Mouse (Mus musculus) pancreas, adult 10 weeks (tissue): Measurements from ENCODE around the gene Chid1. TPM values are rescaled to one million over a fixed set of nuclear protein-coding genes. Genes with fewer than 3 reads are reported as not detected.

Experiments used
- polyA plus RNA-seq: library from polyadenylated mRNA; stranded (reverse); fragments of 350-450 nt; fragmentation: Illumina TruSeq; extraction: RNeasy Lipid Tissue Mini Kit (QIAGEN cat#74804); gene quantifications from one replicate; pipeline ENCODE4 v1.2.3, GENCODE M21; 2015; ENCODE audit warnings: low read depth, low replicate concordance; ENCODE audit not compliant: insufficient read depth

The Chid1 gene
- 7.9 TPM for polyA plus RNA-seq

GRCm38 (mm10) chr7:141539556-141540311 lies at the start of gene Chid1:
Gene Chid1, minus strand, starts transcription at chr7:141539857.

GRCm38 (mm10) chr7:141561682-141562391 lies 22.2 kb upstream of the Chid1 start, which contains the start of gene Ap2a2:
Gene Ap2a2, plus strand, starts transcription at chr7:141562173.

GRCm38 (mm10) chr7:141475011-141475804 lies 64.4 kb downstream of the Chid1 start, which contains the start of the genes Polr2l and Tspan4:
Gene Polr2l, minus strand, starts transcription at chr7:141475132.
Gene Tspan4, plus strand, starts transcription at chr7:141475240.

GRCm38 (mm10) chr7:141467230-141468030 lies 72.2 kb downstream of the Chid1 start, which contains the start of gene Cd151:
Gene Cd151, plus strand, starts transcription at chr7:141467392.

GRCm38 (mm10) chr7:141460391-141461113 lies 79.1 kb downstream of the Chid1 start, which contains the start of gene Cracr2b:
Gene Cracr2b, plus strand, starts transcription at chr7:141461094.

GRCm38 (mm10) chr7:141454967-141455551 lies 84.6 kb downstream of the Chid1 start, which contains the start of gene Pnpla2:
Gene Pnpla2, plus strand, starts transcription at chr7:141455198.

GRCm38 (mm10) chr7:141447110-141447991 lies 92.3 kb downstream of the Chid1 start, which contains the start of gene Rplp2:
Gene Rplp2, plus strand, starts transcription at chr7:141447370.

GRCm38 (mm10) chr7:141443828-141444237 lies 95.8 kb downstream of the Chid1 start, which contains the start of gene Pidd1:
Gene Pidd1, minus strand, starts transcription at chr7:141444025.

Other genes starting within 250 kb of the Chid1 start
- not detected for gene Drd4, start 247.9 kb downstream of the Chid1 start, polyA plus RNA-seq
- gene Deaf1, start 212.2 kb downstream of the Chid1 start, polyA plus RNA-seq = 23.3 TPM
- gene Tmem80, start 212.1 kb downstream of the Chid1 start, polyA plus RNA-seq = 11.4 TPM
- gene Eps8l2, start 201.0 kb downstream of the Chid1 start, polyA plus RNA-seq = 35.8 TPM
- gene Taldo1, start 147.7 kb downstream of the Chid1 start, polyA plus RNA-seq = 61.6 TPM
- gene Gatd1, start 125.7 kb downstream of the Chid1 start, polyA plus RNA-seq = 17.6 TPM
- 0.98 TPM for gene Cend1, start 110.4 kb downstream of the Chid1 start, polyA plus RNA-seq
- 14.0 TPM for gene Slc25a22, start 102.0 kb downstream of the Chid1 start, polyA plus RNA-seq
- 0.30 TPM for gene Pidd1, start 95.8 kb downstream of the Chid1 start, polyA plus RNA-seq
- 634 TPM for gene Rplp2, start 92.5 kb downstream of the Chid1 start, polyA plus RNA-seq
- 21.8 TPM for gene Pnpla2, start 84.7 kb downstream of the Chid1 start, polyA plus RNA-seq
- gene Cracr2b, start 78.8 kb downstream of the Chid1 start, polyA plus RNA-seq = 31.6 TPM
- 50.4 TPM for gene Cd151, start 72.5 kb downstream of the Chid1 start, polyA plus RNA-seq
- gene Polr2l, start 64.7 kb downstream of the Chid1 start, polyA plus RNA-seq = 16.0 TPM
- gene Tspan4, start 64.6 kb downstream of the Chid1 start, polyA plus RNA-seq = 14.3 TPM
- 11.3 TPM for gene Ap2a2, start 22.3 kb upstream of the Chid1 start, polyA plus RNA-seq
- not detected for gene Muc6, start 115.5 kb upstream of the Chid1 start, polyA plus RNA-seq
- 0.54 TPM for gene Muc2, start 150.5 kb upstream of the Chid1 start, polyA plus RNA-seq
- not detected for gene Muc5ac, start 249.1 kb upstream of the Chid1 start, polyA plus RNA-seq